Mouse (Mus musculus) erythroblast, embryonic 14.5 days (primary cell): ENCODE results near the gene Zic2.

Experiments used
- GATA1 ChIP-seq: IDR thresholded peaks from 2 replicates; pipeline ENCODE4 v1.6.1; 2012; ENCODE audit warnings: low read length, inconsistent platforms, mixed read lengths
- TAL1 ChIP-seq: IDR thresholded peaks from 3 replicates; pipeline ENCODE4 v1.6.1; 2012; ENCODE audit warnings: low read length, inconsistent platforms, mixed read lengths

GRCm38 (mm10) chr14:122489041-122489440 lies 13.8 kb downstream of the Zic2 start:
- TF ChIP-seq GATA1 (no peak), TAL1 (no peak)
